Mouse (Mus musculus): ENCODE measurements around the gene Ifitm3. TPM values are rescaled to one million over a fixed set of nuclear protein-coding genes. Genes with fewer than 3 reads are reported as not detected.

Ifitm3 gene
- 50.1 and 243 TPM in 2 replicates for polyA plus RNA-seq (2015; fragmentation: Nextera tagmentation; extraction: Ambion mirVana)

DNA sequence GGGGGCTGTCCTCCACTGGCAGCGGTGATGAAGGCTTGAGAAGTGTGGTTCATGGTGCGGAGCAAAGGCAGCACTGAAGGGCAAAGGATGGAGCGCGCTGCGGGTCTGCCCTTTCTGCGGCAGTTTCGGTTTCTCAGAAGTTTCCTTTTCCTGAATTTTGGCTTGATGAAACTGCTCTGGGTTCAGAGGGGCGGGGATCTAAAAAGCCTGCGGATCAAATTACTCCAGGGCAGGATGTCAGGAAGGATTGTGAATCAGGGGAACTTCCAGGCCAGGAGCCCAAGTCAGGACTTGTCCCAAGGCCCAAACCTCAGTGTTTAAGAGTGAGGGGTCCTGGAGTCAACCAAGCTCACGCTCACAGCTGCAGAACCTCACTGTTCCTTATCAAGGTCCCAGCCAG lies at the start of gene Ifitm3:
TSS of gene Ifitm3 (minus strand) at position 178 of the 400 bp plus-strand sequence.
- H3K36me3 ChIP-seq, result no peaks in the 10 kb centered on the region
- H3K27me3 ChIP-seq (replicated peaks), result no peaks in the 10 kb centered on the region
- no peak for ATAC-seq (ENCODE audit: low FRiP score)
- H3K4me2 ChIP-seq, result peak within 1 kb of the TSS; percentile 29
- H3K4me3 ChIP-seq (replicated peaks), result peak within 1 kb of the TSS; percentile 22
- H3K27ac ChIP-seq (replicated peaks), result no peak within 1 kb of the TSS
- 45% methylated on average over 10 of the region's 10 CpGs for WGBS
- peaks cover 11% of the 10 kb centered on the region; the same call in 1 of the 2 replicates for H3K4me1 ChIP-seq
- H3K9me3 ChIP-seq (replicated peaks), result no peaks in the 10 kb centered on the region
- no peak within 1 kb of the TSS for H3K9ac ChIP-seq (replicated peaks)

- peak overlapping the region; percentile 72 for H3K4me2 ChIP-seq
- H3K4me1 ChIP-seq, result peaks cover 39% of the 10 kb centered on the region
- no peaks in the 10 kb centered on the region for H3K27me3 ChIP-seq (replicated peaks)
- H3K36me3 ChIP-seq, result peaks cover 18% of the 10 kb centered on the region
- H3K9ac ChIP-seq (replicated peaks), result peak overlapping the region; percentile 98
- H3K4me3 ChIP-seq (replicated peaks), result peak overlapping the region; percentile 85
- ATAC-seq (ENCODE audit: low FRiP score), result peak; percentile 5; the same call in 1 of the 2 replicates
- H3K27ac ChIP-seq (replicated peaks), result peak overlapping the region; percentile 92
- H3K9me3 ChIP-seq (replicated peaks), result no peaks in the 10 kb centered on the region
- WGBS, result 60% methylated on average over 2 of the region's 2 CpGs
Observed at GRCm38 (mm10) chr7:141059929-141060328, 49.4 kb upstream of the Ifitm3 start.

DNA sequence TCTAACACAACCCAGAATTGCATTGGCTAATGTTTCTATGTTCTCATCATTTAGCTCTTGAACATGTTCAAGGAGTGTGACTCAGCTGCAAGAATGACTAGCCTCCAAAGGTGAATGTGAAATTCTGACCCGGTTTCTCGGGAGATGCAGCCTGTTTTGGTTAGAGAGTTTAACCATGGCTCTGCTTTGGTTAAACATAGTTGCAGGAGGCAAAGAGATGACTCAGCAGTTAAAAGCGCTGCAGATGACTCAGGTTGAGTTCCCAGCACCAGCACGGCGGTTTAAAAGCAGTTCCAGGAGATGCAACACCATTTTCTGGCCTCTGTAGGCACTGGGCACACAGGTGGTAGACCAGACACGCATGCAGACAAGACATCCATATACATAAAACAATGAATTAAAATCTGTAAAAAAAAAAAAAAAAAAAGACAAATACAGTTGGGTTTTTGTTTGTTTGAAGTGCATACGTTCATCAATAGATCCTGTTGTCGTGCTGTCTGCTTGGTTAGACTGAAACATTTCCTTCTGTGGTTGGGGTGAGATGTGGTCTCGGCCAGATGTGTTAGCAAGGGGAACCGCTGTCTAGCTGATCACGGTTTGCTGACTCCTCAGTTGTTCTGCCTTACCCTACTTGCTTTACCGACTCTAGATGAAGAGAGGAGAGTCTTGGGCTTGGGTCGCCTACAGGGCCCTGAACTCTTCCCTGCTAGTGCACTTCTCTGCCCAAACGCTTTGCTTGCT lies 48.2 kb upstream of the Ifitm3 start:
- Histone ChIP-seq H3K4me1 (peaks cover 39% of the 10 kb centered on the region), H3K9ac (replicated peaks) (no peak overlapping the region), H3K27ac (replicated peaks) (no peak overlapping the region), H3K4me2 (no peak overlapping the region), H3K4me3 (replicated peaks) (no peak overlapping the region), H3K36me3 (peaks cover 7% of the 10 kb centered on the region; the same call in 1 of the 2 replicates), H3K9me3 (replicated peaks) (no peaks in the 10 kb centered on the region), H3K27me3 (replicated peaks) (no peaks in the 10 kb centered on the region)
- WGBS, result 93% methylated on average over 14 of the region's 14 CpGs
- ATAC-seq (ENCODE audit: low FRiP score), result no peak

- Histone ChIP-seq H3K9ac (replicated peaks) (no peak overlapping the region), H3K36me3 (peaks cover 3% of the 10 kb centered on the region; the same call in 1 of the 2 replicates), H3K4me1 (peaks cover 30% of the 10 kb centered on the region), H3K27ac (replicated peaks) (no peak overlapping the region), H3K9me3 (replicated peaks) (no peaks in the 10 kb centered on the region), H3K4me2 (no peak overlapping the region), H3K4me3 (replicated peaks) (no peak overlapping the region), H3K27me3 (replicated peaks) (no peaks in the 10 kb centered on the region)
- no peak for ATAC-seq (ENCODE audit: low FRiP score)
- 97% methylated on average over 1 of the region's 1 CpGs for WGBS
Observed at GRCm38 (mm10) chr7:141057541-141057940, 47.0 kb upstream of the Ifitm3 start.

DNA sequence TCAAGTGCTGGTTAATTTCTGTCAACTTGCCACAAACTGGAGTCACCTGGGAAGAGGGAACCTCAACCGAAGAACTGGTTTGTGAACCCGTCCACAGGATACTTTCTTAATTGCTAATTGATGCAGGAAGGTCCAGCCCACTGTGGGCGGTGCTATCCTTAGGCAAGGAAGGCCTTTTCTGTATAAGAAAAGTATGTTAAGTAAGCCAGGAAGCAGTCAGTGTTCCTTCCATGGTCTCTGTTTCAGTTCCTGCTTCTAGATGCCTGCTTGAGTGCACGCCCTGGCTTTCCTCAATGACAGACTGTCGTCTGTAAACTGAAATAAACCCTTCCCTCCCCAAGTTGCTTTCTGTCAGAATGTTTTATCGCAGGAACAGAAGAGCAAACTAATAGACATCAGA lies 46.4 kb upstream of the Ifitm3 start:
- Histone ChIP-seq H3K9me3 (replicated peaks) (no peaks in the 10 kb centered on the region), H3K36me3 (peaks cover 3% of the 10 kb centered on the region; the same call in 1 of the 2 replicates), H3K4me1 (peaks cover 24% of the 10 kb centered on the region), H3K27ac (replicated peaks) (no peak overlapping the region), H3K27me3 (replicated peaks) (no peaks in the 10 kb centered on the region), H3K9ac (replicated peaks) (no peak overlapping the region), H3K4me3 (replicated peaks) (no peak overlapping the region), H3K4me2 (no peak overlapping the region)
- 90% methylated on average over 6 of the region's 6 CpGs for WGBS
- ATAC-seq (ENCODE audit: low FRiP score), result no peak

DNA sequence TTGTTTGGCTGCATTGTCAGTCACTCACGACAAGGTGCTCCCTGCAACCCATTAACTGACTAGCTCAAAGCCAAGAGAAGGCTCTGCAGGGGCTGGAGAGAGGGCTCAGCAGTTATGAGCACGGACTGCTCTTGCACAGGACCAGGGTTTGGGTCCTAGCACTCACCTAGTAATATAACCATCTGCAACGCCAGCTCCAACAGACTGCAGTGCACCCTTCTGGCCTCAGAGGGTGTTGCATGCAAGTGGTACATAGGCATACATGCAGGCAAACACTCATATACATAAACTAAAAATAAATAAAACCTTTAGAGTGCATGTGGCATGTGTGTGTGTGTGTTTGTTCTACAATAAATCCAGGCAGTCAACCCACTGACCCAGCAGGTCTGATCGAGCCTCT lies 45.2 kb upstream of the Ifitm3 start:
- no peak overlapping the region for H3K9ac ChIP-seq (replicated peaks)
- peaks cover 19% of the 10 kb centered on the region for H3K4me1 ChIP-seq
- H3K27me3 ChIP-seq (replicated peaks), result no peaks in the 10 kb centered on the region
- WGBS, result 87% methylated on average over 4 of the region's 4 CpGs
- H3K4me3 ChIP-seq (replicated peaks), result no peak overlapping the region
- no peak overlapping the region for H3K27ac ChIP-seq (replicated peaks)
- no peaks in the 10 kb centered on the region for H3K9me3 ChIP-seq (replicated peaks)
- ATAC-seq (ENCODE audit: low FRiP score), result no peak
- H3K36me3 ChIP-seq, result peaks cover 3% of the 10 kb centered on the region; the same call in 1 of the 2 replicates
- no peak overlapping the region for H3K4me2 ChIP-seq

DNA sequence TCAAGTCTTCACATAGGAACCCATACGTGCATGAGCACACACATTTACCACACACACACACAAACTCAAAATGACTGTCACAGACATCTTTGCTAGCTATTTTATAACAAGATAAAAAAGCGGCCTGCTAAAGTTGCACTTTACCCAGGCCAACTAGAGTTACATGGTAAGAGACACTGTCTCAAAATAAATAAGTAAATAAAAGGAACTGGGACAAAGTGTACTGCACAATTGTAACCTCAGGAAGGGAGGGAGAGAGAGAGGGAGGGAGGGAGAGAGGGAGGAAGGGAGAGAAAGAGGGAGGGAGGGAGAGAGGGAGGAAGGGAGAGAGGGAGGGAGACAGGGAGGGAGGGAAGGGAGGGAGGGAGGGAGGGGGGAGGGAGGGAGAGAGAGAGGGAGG lies 41.9 kb upstream of the Ifitm3 start:
- H3K9me3 ChIP-seq (replicated peaks), result no peaks in the 10 kb centered on the region
- no peak overlapping the region for H3K4me3 ChIP-seq (replicated peaks)
- H3K36me3 ChIP-seq, result peaks cover 3% of the 10 kb centered on the region; the same call in 1 of the 2 replicates
- no peak for ATAC-seq (ENCODE audit: low FRiP score)
- no peak overlapping the region for H3K9ac ChIP-seq (replicated peaks)
- H3K27ac ChIP-seq (replicated peaks), result no peak overlapping the region
- no peak overlapping the region for H3K4me2 ChIP-seq
- 82% methylated on average over 2 of the region's 2 CpGs for WGBS
- H3K4me1 ChIP-seq, result peaks cover 11% of the 10 kb centered on the region
- H3K27me3 ChIP-seq (replicated peaks), result no peaks in the 10 kb centered on the region

- H3K27ac ChIP-seq (replicated peaks), result no peak overlapping the region
- H3K4me3 ChIP-seq (replicated peaks), result no peak overlapping the region
- H3K4me1 ChIP-seq, result peaks cover 15% of the 10 kb centered on the region
- no peaks in the 10 kb centered on the region for H3K27me3 ChIP-seq (replicated peaks)
- H3K4me2 ChIP-seq, result no peak overlapping the region
- H3K9ac ChIP-seq (replicated peaks), result no peak overlapping the region
- no peak for ATAC-seq (ENCODE audit: low FRiP score)
- 95% methylated on average over 4 of the region's 4 CpGs for WGBS
- H3K9me3 ChIP-seq (replicated peaks), result no peaks in the 10 kb centered on the region
- H3K36me3 ChIP-seq, result peaks cover 3% of the 10 kb centered on the region; the same call in 1 of the 2 replicates
Observed at GRCm38 (mm10) chr7:141052016-141052415, 41.4 kb upstream of the Ifitm3 start.

GRCm38 (mm10) chr7:141051060-141051685 lies 40.6 kb upstream of the Ifitm3 start:
- peaks cover 3% of the 10 kb centered on the region; the same call in 1 of the 2 replicates for H3K36me3 ChIP-seq
- no peaks in the 10 kb centered on the region for H3K9me3 ChIP-seq (replicated peaks)
- no peak for ATAC-seq (ENCODE audit: low FRiP score)
- 70% methylated on average over 17 of the region's 17 CpGs for WGBS
- no peak overlapping the region for H3K4me3 ChIP-seq (replicated peaks)
- no peak overlapping the region for H3K4me2 ChIP-seq
- H3K27ac ChIP-seq (replicated peaks), result no peak overlapping the region
- peaks cover 18% of the 10 kb centered on the region for H3K4me1 ChIP-seq
- no peaks in the 10 kb centered on the region for H3K27me3 ChIP-seq (replicated peaks)
- no peak overlapping the region for H3K9ac ChIP-seq (replicated peaks)

DNA sequence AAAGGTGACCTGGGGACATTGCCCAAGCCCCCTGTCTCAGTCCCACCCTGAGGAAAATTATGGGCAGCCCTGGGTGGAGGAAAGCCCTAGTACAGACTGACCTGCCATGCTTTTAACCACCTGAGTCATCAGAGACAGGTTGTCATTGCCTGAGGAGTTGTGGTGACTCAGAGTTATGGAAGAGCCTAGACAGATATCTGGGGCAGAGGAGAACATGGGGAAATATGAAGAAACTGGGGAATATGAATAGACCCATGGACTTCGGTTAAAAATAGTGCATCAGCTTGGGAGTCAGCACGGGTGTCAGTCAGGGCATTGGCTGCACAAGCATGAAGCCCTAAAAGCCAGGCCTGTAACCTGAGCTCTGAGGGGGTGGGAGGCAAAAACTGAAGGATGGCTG lies 38.8 kb upstream of the Ifitm3 start:
- 77% methylated on average over 2 of the region's 2 CpGs for WGBS
- Histone ChIP-seq H3K27ac (replicated peaks) (no peak overlapping the region), H3K27me3 (replicated peaks) (no peaks in the 10 kb centered on the region), H3K36me3 (no peaks in the 10 kb centered on the region), H3K9ac (replicated peaks) (no peak overlapping the region), H3K4me2 (no peak overlapping the region), H3K4me3 (replicated peaks) (no peak overlapping the region), H3K4me1 (peaks cover 18% of the 10 kb centered on the region), H3K9me3 (replicated peaks) (no peaks in the 10 kb centered on the region)
- 0 out of 2 replicates have a peak, but pooled peaks have one; percentile 13 for ATAC-seq (ENCODE audit: low FRiP score)

DNA sequence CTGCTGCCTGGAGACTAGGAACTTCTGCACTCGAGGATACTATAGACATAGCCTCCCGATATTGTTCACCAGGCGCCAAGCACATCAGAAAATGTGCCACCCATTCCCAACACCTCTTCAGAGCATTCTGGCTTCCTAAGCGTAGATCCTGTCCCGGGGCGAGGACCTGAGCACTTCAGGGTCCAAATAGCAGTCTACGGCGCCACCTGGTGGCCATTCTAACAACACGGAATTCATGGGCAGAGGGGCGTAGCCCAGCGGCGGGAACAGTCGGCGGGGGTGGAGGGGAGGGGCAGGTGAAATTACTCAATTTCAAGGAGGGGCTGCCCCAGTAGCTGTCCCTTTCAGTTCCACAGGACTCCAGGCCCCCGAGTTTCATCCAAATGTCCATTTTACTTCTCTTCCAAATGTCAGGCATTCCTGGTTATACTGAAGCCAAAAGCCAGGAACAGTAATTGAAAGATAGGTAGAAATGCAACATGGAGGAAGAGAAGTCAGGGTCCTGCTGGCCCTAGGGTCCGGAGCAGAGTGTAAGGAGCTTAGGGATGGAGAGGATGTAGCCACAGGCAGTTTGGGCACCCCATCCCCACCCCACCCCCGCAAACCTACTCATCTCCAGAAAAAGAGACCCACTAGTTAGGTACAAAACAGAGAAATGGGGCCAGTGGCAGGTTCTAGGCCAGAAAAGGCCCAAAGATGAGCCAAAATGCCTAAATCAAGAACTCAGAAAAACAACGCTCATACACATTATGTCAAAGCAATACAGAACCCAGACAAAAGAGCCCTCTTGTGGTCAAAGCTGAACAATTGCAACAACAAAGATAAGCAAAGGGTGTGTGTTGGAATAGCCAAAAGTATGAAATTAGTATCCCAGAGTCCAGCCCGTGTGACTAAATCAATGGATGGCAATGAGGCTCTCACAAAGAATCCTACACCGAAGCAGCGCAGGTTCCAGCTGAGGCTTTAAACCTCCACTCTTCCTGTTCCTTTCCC lies 38.0 kb upstream of the Ifitm3 start:
- no peaks in the 10 kb centered on the region for H3K27me3 ChIP-seq (replicated peaks)
- peaks cover 18% of the 10 kb centered on the region for H3K4me1 ChIP-seq
- H3K4me2 ChIP-seq, result peak overlapping the region; percentile 92
- ATAC-seq (ENCODE audit: low FRiP score), result peak; percentile 95
- WGBS, result 12% methylated on average over 21 of the region's 21 CpGs
- no peaks in the 10 kb centered on the region for H3K36me3 ChIP-seq
- H3K9ac ChIP-seq (replicated peaks), result peak overlapping the region; percentile 40
- peak overlapping the region; percentile 85 for H3K27ac ChIP-seq (replicated peaks)
- H3K4me3 ChIP-seq (replicated peaks), result peak overlapping the region; percentile 39
- no peaks in the 10 kb centered on the region for H3K9me3 ChIP-seq (replicated peaks)

Data from neural tube, embryonic 15.5 days (tissue).